Mouse (Mus musculus) NIH3T3 (cell line): Measurements from ENCODE around the gene A730071L15Rik.
A peak's percentile ranks its signal among the peaks of the same experiment; 100 is the strongest.

ENCODE experiments used
- DNase-seq: peaks from one replicate; pipeline ENCODE4 v3.0.0-alpha.2; 2012; ENCODE audit warnings: low read depth

The A730071L15Rik gene

DNA sequence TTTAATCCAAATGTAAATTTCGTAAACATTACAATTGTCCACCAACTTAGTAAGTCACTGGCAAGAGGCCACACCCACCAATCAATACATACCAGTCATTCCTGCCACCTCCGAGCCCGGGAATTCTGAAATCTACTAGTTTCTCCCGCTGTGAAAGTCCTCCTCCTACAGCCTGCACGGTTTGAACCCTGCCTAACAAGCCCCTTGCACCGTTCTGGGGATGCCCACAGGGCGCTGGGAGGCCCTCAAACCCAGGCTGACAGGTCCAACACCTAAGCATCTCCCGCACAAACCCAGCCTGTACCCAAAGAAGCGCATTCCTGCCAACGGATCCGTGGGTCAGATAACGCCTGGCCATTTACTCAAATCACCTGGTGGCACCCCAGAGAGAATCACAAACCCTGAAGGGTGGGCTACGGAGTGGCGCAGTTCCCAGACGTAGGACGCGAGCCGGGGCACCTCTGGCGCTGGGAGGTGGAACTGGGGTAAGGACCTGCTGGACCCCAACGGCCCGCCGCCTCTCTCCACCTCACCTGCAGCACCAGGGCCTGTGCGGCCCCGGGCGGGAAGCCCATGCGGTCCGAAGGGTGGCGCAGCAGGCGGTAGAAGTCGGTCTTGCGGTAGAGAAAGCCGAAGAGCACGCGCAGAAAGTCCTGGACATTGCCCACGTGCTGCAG, at the start of gene A730071L15Rik:
TSS of gene A730071L15Rik (plus strand) at position 620 of the 677 bp plus-strand sequence.
- DNase-seq = peak; percentile 66

DNA sequence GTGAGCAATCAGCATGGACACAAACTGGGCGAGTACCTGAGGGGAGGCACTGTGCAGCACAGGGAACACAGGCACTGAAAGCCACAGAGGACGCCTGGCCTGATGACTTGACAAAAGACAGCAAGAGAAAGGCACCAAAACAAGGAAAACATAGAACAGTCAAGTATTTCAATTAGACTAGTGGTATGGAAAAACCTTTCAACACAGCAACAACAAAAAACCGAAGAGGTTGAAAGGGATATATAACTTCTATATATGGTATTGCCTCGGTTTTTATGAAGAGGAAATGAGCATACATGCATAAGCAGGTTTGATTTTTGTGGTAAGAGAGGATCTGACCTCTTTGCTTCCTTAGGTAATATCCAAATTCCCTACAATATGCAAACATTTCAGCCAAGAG, 47.0 kb upstream of the A730071L15Rik start:
- no peak for DNase-seq

DNA sequence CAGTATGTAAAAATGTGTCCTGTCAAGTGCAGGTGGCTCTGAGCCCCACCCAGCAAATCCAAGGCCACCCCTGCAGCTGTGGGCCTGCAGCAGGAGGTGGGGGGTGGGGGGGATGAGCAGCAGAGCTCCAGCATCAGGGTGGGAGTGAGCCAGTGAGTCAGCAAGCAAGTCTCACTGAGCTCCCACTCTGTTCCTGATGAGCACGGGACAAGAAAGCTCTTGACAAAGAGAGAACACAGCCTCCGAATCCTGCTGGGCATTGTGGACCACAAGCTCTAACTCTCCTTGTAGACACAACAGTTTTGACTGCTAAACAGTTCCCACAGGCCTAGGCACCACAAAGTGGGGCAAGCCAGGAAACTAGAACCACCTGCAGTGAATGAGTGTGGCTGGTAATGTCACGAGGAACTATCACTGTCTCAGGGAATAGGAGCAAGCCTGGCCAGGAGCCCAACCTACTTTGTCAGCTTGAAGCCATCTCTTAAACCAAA, 45.6 kb upstream of the A730071L15Rik start:
- DNase-seq = no peak

DNA sequence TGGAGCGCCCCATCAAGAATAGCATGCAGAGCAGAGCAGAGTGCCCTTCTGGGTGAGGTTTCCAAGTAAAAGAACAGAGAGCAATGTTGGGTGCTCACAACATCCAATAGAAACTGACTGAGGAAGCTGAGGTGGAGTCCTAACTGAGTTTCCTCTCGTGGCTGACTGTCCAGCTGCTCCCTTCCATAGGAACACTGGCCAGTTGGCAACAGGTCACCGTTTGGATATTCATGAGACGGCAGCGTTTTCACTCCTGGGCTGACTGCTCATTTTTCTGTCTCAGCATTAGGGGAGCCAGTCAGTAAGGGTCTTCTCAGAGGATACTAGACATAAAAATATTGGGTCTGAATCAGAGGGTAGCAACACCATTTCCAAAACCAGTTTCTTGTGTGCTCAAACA, 43.2 kb upstream of the A730071L15Rik start:
- DNase-seq = no peak

DNA sequence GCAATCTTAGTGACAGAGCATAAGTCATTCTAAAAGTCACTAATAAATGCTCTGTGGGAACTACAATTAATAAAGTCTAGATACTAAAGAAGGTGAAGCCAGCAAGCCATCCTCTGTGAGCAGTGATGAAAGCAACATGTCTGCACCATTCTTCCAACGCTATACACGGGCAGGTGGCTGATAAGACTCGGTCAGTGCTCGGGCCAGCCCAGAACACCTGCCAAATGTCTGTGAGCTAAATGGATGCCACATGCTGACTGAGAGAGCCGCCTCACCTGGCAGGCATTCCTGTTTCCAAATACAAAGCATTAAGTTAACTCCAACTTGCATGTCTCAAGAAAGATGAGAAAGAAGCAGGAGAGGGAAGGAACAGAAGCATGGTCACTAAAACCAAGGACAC, 42.7 kb upstream of the A730071L15Rik start:
- no peak for DNase-seq

DNA sequence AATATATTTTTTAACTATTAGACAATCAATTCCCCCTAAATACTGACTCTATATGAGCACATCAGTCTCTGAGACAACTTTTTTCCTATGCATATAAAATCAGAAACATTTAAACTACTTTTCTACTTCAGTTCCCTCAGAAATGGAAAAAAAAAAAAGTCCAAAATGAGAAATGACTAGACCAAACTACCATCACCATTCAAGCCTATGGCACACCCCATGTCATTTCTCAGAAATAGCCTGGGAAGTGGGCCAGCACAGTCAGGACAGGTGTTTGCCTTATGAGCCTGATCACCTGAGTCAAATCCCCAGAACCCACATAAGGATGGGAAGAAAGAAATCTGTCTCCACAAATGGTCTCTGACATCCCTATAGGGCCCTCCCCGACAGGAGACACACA, 41.3 kb upstream of the A730071L15Rik start:
- no peak for DNase-seq

DNA sequence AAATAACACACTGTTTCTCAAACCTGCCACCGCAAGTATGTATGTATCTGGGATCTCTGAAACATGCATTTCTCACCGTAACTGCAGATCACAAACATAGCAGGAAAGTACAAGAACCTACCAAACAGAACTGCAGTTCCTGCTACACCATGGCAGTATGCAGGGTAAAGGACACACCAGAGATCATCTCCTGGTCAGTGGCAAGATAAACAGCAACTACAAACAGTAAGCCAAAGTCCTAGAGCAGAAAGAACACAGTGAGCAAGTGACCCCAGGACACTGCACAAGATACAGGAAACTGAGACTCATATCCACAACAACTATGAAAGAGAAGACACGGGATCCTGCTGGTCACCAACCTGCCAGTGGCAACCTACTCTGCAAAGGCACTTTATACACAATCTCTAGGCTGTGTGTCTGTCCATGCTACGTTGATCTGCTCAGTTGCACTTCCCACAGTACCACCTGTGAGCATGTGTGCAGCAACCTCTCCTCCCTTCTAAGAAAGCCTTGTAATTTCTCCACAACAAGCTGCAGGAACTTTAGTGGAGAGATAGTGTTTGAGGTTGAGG, 40.0 kb upstream of the A730071L15Rik start:
- no peak for DNase-seq

DNA sequence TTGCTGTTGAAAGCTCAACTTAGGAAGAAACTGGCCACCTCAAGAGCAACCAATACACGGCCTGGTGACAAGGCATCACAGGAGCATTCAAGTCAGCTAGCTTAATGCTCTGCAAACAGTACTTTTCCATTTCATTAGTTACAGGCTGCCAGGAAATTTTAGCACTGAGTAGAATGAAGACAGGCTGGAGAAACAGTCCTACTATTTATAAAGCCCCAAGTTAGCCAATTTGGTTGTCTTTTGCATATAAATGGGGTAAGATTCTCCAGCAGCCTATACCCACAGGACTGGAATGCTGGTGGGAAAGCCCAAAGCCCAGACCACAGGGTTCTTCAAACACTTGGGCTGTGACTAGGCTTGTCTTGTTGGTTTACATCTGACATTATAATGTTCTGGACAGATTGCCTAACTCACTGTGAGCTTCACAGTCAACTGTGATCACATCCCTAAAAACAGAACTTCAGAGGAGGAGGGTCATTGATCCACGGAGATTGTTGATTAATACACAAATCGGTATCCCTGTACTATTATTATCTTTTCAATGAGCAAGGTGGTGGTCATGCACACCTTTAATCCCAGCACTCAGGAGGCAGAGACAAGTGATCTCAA, 39.1 kb upstream of the A730071L15Rik start:
- peak; percentile 35 for DNase-seq

DNA sequence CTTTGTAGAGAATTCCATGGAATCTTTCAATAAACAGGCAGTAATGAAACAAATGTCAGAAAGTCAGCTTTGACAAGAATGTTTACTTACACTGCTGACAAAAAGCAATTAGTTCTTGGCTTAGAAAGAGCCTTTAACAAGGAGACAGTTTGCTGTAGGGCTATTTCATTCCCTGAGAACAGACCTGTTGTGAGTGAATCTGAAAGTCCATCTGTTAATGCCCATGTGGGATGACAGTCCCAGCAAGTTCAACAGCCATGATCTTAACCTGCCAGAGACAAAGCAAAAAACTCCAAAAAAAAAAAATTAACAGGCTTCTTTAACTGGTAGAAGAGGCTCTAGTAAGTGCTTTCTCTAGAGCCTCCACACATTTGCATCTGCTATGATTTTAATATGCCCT, 38.3 kb upstream of the A730071L15Rik start:
- DNase-seq = no peak

DNA sequence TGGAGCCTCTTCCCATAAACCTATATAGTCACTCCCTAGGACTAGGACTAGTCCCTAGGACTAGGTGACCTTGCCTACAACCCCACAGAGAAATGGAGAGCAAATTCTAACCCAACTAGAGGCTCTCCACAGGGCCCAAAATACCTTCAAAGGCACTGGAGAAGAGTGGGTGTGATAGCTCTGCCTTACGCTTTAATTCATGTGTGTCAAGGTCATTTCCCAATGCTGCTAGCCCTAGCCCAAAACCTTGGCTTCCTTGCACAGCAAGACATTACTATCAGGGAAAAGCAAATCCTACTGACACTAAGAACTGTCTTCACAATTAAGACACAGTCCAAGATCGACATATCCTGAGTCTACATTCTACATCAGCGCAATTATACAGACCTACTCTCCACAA, 36.8 kb upstream of the A730071L15Rik start:
- DNase-seq = no peak

DNA sequence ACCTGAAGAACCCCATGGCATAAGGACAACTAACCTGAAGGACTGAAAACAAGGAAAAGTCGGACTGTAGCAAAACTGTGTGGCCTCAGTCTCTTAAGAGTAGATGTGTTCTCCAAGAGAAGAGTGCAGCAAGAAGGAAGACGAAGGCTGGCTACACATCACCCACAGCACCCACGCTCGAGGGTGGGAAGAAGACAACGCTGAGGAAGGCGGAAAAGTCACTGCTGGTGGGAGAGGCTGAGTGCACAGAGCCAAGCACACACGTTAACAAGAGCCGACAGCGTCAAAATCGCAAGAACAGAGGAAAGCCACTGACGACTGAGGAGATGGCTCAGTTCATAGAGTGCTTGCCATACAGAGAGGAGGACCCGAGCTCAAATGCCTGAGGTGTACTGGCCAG, 36.1 kb upstream of the A730071L15Rik start:
- no peak for DNase-seq

DNA sequence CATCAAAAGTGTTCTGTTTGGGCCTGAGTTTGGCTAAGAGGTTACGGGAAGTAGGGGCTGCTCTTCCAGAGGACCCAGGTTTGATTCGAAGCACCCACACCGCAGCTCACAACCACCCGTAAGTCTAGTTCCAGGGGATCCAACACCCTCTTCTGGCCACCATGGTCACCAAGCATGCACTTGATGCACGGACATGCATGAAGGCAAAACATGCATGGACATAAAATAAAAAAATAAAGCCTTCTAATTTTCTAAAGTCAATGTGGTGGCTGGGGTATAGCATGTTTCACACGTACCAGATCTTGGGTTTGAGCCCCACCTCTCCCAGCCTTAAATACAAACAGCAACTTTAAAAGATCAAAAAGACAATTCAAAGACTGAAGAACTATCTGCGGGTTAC, 35.0 kb upstream of the A730071L15Rik start:
- DNase-seq = no peak

DNA sequence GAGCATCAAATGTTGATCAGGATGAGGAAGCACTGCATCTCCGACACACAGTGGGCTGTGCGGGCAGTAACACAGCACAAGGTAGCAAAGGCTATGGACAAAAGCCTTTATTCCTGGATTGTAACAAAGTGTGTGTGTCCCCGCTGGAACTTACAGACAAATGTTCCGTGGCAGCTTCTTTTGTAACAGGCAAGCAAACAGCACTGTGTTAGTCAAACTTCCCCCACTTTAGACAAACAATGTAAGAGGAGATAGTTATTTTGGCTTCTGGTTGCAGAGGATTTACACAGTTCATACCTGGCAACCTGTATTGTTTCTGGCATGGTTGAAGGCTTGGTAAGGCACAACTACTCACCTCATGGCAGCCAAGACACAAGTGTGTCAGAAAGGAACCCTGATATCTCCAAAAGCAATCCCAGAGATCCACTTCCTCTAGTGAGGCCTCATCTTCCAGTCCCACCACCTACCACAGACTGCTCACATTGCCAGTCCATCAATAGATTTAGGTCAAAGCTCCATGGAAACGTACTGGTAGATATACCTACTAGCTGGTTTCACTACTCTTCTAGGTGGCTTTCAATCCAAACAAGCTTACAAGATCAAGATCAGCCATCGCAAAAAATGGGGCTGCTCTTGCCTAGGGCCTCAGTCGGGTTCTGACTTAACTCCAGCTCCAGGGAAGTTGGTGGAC, 34.3 kb upstream of the A730071L15Rik start:
- no peak for DNase-seq

DNA sequence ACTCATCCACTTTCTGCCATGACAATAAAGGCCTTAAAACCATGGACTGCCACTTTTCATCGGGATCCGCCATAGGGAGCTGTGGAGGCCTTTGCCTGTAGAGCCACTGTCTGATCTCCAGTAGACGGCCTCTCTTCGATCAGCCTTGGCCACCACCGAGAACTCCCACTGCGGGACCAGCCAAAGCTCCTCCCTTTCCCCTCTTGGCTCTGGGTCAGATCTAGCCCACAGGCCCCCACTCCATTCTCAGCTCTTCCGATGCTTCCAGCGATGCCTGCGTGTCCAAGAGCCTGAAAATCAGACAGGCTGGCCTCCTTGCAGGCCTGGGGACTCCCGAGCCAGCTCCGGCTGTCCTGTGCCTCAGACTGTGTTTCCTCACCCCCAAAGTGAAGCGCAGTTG, 33.5 kb upstream of the A730071L15Rik start:
- no peak for DNase-seq

DNA sequence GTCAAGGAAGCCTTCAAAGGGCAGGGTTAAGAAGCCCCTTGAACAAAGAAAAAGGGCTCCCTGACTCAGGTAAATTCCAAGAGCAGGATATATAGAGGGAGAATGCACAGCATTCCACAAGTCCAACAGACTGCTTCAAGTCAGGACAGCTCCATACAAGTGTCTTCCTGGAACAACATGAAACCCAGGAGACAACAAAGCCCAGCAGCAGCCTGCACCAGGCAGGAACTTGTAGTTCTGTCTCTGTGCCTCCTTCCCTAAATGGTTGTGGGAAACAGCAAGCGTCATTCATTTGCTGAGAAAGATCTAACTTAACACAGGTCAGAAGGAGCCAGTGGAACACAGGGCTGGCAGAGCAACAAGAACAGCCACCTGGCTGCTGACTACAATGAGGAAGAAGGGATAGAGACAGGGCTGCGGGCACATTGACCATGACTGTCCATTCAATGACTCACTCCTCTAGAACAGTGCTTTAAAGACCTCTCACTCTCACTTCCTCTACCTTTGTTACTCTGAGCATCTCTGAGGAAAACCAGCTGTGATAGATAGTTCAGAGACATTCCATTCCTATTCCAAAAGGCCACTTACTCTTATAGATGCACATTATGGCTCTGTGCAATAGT, 30.7 kb upstream of the A730071L15Rik start:
- DNase-seq = no peak

DNA sequence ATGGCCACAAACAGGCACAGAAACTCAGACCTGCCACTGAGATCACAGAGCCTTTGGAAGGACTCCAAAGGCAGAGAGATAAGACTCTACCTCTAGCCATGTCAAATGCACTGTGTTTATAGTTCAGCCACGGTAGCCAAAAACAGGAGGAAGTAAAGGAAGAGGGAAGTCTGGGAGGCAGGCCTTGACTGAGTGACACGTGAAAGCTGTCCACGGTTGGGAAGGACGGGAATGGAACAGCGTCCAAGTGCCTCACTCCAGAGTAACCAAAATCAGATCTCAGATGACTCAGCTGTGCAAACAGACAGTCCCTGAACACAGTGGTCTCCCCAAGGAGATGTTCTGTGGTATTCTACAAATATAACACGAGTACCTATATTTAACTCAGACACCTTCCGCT, 25.1 kb upstream of the A730071L15Rik start:
- DNase-seq = peak; percentile 53

DNA sequence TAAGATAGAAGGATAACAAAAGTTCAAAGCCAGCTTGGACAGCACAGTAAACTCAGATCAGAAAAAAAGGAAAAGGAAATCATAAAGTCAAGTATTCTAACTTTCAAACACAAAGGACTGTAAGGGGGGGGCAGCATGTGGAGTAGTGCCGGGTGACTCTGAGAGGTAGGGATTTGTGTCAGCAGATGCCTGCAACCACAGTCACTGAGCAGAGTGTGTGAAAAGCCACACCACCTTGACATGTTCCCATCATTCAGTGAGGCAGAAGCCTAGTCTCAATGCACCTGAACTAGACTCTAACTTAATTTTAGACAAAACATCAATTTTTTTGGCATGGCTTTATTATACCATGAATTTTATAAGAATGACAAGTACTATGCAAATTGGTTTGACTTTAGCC, 24.3 kb upstream of the A730071L15Rik start:
- DNase-seq = no peak

DNA sequence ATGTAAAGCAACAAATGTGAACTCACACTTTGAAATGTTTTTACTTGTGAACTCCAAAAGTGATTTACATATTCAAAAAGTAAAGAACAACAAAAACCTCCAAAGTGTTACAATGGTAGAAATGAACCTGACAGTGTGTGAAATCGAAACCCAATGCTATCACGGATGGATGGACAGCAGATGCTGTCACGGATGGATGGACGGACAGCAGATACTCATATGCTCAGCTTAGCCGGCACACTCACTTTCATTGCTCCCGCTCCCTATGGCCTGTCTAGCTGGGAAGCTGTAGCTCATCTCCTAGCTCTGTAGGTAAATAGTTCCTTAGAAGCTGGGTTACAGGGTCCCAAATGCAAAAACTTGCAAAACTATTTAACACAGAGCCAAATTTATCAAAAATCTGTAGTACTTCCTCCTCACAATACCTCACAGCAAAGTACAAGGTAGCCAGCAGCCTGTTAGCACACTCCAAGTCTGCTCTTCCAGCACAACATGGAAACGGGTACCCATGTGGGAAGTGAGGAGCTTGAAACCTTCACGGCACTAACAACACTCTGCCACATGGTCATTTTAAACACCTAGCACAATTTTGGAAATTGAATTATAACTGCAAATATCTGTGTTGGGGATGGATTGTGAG, 21.9 kb upstream of the A730071L15Rik start:
- DNase-seq = no peak

DNA sequence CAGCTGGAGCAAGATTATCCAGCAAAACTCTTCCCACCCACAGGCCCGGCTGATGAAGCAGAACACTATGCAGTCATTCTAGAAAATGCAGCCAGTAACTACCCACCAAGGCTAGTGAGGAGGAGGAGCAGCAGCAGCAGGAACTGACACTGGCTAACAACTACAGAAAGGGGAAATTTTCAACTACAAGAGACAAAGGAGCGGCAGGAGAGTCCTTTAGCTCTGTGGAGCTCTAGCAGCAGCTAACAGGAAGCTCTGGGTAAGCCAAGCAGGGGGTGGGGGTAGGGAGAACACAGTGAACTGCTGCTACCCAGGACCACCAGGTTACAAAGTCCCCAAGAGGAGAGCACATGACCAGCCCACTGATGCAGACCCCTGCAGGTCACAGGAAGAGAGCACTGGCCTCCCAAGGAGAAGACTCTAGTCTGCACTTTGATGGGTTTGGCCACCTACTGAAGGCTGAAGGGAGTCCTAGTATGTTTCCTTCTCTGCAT, 21.1 kb upstream of the A730071L15Rik start:
- no peak for DNase-seq

DNA sequence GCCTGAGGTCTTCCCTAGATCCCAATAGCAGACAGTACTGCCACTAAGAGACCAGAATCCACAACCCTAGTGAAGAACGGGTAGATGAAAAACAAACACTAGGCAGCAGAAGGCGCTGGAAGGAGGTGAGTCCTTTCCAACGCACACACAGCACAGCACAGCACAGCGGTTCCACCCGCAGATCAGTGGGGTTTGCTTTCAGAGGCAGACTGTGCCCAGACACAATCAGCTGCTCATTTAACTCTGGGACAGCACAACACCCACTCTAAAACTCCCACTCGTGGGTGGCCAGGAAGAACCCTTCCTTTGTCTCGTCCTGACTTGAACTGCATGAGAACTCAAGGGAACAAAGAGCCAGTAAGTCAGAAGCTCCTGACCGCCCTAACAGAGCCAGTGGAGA, 20.6 kb upstream of the A730071L15Rik start:
- no peak for DNase-seq

DNA sequence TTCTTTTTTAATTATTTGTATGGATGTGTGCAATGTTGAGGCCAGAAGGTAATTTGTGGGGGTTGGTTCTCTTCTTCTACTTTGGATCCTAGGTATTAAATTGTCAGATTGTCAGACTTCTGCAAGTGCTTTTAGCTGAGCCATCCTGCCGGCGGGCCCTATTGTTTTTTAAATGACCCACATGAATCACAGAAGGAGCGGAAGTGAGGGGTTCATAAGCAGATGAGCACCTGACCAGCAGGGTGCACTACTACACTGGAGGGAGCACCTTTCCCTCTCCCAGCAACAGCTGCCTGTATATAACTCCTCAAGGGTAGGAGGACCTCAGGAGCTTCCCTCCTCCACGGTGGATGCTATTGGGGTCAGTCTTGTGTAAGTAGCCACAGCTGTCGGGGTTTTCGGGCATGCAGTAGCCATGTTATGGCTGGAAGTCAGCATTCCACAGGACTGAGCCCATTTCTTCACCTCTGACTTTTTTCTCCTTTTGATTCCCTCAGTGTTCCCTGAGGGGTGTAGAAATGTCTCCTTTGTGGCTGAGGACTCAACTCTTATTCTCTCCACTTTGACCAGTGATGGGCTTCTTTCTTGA, 18.9 kb upstream of the A730071L15Rik start:
- peak; percentile 61 for DNase-seq
